Mouse (Mus musculus) cerebellum, postnatal 36 days (tissue): Measurements from ENCODE around the gene Rgs12.

Experiments used
- DNase-seq, 2 experiments: peaks; one replicate each; pipeline ENCODE4 v3.0.0; 2021 to 2022; ENCODE audit warnings: mixed read lengths in 2 of 2

Rgs12 gene

GRCm38 (mm10) chr5:35033068-35033467, 83.8 kb downstream of the Rgs12 start:
- no peak for DNase-seq

DNA sequence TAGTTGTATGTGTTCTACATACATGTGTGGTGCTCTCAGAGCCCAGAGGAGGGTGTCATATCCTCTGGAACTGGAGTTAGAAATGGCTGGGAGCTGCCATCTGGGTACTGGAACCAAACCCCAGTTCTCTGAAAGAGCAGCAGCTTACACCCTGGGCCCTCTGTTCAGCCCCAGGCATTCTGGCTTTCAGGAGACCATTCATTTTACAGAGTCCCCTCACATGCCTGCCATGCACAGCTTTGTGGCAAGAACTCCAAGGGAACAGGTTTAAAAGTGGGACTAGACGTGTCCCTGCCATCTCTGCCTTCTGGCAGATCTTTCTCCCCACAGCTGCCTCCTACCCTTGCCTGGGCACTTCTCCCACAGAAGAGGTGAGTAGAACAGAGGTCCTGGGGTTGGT, 84.4 kb downstream of the Rgs12 start:
- no peak for DNase-seq

DNA sequence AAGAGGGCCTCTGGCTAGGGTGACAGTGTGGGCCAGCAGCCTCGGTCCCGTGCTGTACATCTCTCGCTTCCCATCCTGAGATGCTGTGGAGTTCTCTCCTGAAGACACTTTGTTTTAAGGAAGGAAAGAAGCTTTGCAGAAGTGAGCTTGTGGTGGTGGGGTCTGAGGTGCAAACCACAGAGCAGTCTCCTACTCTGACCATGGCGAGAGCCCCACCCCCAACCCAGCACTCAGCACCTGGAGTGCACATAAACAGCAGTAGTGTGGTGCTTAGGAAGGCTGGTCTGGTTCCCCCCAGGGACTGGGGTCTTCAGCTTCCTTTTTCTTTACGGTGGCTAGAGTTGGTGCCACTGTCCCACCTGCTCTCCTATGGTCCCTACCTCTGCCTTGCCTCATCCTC, 85.9 kb downstream of the Rgs12 start:
- DNase-seq, result no peak

- no peak for DNase-seq
Observed at GRCm38 (mm10) chr5:35035795-35036194, 86.5 kb downstream of the Rgs12 start.

DNA sequence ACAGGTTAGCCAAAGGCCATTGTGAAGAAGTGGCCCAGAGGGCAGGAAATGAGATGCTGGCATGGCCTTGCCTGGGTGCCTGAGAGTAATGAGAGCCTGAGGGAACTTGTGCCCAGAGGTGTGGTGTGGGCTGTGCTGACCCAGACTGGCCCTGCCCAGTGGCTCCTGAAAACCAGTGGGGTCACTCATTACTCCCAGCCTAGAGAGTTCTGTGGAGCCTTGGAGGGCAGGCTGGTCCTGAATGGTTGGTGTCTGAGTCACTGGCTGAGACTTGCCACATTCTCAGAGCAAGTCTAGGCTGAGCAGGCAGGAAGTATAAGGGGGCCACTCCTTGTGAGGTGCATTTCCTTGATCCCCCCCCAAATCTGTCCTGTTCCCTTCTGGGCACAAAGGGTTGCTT, 88.2 kb downstream of the Rgs12 start:
- DNase-seq, result no peak

- DNase-seq, result no peak
Observed at GRCm38 (mm10) chr5:35041268-35041829, 92.1 kb downstream of the Rgs12 start, which contains the start of gene Hgfac. TSS of gene Hgfac (plus strand) at chr5:35041509.

DNA sequence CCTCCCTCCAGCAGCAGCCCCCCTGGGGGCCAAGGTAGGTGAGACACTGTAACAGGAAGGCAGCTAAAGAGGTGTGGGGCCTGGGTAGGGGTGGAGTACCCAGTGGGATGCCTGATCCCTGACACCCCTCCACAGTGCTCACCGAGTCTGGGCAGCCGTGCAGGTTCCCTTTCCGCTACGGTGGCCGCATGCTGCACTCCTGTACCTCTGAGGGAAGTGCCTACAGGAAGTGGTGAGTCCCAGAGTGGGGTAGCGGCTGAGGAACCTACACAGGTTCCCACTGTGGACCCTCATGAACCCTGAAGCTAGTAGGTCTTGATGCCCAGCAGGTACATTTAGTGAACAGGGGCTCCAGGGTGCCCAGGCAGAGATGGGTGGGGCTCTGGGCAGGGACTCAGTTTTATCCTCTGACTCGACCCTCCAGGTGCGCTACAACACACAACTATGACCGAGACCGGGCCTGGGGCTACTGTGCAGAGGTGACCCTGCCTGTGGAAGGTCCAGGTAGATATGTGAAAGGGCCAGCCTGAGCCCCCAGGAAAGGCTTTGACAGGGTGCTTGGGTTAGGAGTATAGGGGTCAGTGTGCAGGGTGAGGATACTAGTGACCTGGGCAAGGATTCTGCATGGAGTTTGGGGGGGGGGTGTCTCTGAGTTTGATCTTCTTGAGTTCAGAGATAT, 93.3 kb downstream of the Rgs12 start:
- no peak for DNase-seq

DNA sequence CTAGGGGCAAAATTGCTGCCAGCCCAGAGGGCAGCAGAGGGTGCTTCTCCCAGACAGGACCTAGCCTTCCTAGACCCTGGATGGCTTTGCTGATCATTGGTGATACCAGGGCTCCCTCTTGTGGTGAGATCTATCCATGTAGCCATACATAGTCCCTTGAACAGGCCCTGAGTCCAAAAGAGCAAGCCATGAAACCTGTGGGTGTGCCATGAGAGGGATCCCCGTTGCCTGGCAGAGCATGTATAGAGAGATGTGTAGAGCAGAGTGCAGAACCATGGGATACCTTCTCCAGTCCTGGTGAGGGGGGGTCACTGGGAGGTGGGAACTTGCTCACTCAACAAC, 93.8 kb downstream of the Rgs12 start:
- DNase-seq, result peak; percentile 65 to 80

DNA sequence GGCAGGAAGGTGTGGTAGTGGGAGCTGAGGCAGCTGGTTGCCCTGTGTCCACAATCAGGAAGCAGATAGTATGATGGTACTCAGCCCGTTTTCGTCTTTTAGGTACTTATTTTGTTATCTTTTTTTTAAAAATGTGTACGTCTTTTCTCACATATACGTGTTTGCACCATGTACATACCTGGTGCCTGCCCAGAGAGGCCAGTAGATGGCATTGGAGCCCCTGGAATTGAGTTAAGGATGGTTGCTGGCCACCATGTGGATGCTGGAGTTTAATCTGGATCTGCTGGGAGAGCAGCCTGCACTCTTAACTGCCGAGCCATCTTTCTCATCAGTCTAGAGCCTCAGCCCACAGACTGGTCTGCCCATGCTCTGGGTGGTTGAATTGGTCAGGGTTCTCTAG, 101.3 kb downstream of the Rgs12 start:
- no peak for DNase-seq

DNA sequence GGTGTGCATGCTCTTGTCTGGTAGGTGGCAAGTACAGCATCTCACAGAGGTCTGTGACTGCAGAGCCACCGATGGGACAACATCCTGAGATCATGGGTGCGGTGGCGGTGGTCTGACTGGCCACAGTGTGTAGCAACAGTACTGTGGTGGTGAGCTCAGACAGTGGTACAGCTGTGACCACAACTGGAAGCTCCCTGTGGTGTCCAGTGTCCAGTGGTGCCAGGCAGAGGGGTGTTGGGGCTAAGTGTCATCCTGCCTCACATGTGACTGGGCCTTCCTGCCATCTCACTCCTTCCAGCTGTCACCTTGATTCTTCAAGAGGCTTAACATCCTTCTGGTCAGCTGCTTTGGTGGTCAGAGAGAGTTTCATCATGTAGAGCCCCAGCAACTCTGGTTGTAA, 105.4 kb downstream of the Rgs12 start:
- no peak for DNase-seq

DNA sequence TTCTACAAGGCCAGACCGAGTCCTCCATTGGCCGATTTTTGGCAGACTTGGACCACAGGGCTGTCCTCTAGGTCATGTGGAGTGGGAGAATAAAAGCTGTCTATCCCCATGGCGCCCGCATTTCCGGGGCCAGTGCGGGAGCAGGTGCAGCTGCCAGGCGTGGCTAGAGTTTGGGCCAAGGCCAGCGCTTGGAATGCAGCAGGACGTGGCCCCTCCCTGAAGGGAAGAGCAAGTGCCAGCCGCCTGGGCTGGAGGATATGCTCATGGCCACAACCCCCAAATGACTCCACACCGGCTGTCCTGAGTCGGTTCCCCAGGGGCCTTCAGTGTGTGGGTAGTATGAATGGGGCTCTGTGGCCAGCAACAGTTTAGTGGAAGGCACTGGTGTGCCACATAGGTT, 105.8 kb downstream of the Rgs12 start:
- peak in 1 of 2 experiments; percentile 33 for DNase-seq

DNA sequence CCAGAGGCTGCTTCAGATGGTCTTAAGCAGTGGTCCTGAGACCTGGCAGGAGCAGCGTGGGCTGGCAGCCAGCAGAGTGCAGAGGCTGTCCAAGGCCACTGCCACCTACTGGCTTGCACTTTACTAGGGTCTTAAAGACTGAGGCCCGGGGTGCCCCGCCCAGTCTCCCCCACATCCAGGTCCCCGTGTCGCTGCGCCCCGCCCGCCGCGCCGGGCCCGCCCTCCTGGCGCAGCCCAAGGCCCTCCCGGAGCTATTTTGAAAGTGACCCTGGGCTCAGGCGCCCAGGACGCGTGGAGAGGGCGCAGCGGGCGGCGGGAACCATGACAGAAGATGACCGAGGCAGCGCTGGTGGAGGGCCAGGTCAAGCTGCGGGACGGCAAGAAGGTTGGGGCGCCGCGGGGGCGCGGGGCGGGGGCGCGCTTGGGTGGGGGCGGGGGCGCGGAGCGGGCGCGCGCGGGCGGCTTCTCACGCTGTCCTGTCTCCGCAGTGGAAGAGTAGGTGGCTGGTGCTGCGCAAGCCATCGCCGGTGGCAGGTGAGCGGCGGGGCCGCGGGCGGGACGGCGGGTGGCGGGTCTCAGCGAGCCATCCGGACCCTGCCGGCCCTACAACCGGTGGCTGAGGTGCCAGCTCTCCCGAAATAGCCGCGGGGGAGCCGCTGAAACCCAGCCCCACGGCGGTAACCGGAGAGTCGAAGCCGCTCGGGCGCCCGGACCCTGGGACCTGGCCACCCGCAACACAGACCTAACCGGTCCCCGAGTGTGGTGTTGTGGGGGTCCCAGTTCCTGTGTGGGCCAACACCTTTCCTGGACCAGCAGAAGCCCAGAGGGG, 107.6 kb downstream of the Rgs12 start, which contains the start of gene Dok7:
Gene Dok7, plus strand, starts transcription at position 163 of the 829 bp plus-strand sequence.
- DNase-seq, result peak; percentile 57 to 59

GRCm38 (mm10) chr5:35057582-35057981, 108.3 kb downstream of the Rgs12 start:
- DNase-seq, result no peak

- DNase-seq, result no peak
Observed at GRCm38 (mm10) chr5:35058216-35058615, 109.0 kb downstream of the Rgs12 start.

DNA sequence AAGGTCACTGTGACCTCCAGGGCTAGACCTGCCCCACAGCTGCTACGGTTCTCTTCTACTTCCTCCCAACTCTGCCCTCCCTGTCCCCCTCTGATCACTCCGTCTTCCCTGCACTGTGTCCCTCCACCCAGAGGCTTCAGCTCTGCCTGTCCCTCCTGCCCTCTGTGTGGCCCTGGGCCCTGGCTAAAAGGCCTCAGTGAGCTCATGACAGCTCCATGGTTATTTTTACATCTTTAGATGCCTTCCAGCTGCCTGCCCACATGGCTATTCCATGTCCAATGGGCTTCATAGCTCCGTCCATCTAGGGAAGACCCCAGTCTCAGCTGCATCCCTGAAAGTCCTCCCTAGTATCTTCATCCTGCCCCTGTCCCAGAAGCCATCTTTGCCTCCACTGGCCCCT, 110.9 kb downstream of the Rgs12 start:
- no peak for DNase-seq

GRCm38 (mm10) chr5:35069841-35070240, 120.6 kb downstream of the Rgs12 start:
- no peak for DNase-seq

- no peak for DNase-seq
Observed at GRCm38 (mm10) chr5:35070314-35070713, 121.1 kb downstream of the Rgs12 start.

GRCm38 (mm10) chr5:35070953-35071352, 121.7 kb downstream of the Rgs12 start:
- DNase-seq, result no peak

- DNase-seq, result no peak
Observed at GRCm38 (mm10) chr5:35071855-35072254, 122.6 kb downstream of the Rgs12 start.

DNA sequence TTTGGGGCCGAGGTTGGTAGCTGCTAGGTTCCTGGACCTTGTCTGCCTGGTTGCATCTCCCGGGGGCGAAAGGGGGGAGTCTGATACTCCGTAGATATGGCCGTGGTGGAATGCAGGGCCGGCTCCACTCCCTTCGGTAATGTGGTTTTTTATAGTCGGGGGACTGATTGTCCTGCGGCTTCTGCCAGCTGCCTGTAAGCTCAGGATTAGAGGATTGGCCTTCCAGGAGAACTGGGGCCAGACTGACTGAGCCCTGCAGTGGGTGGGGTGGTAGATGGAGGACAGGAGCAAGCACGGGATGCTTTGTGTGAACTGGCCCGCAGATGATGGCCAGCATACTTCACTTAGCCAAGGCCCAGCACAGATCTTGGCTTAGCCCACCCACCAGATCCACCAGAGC, 124.0 kb downstream of the Rgs12 start:
- DNase-seq, result no peak

GRCm38 (mm10) chr5:35073992-35074391, 124.7 kb downstream of the Rgs12 start:
- peak; percentile 57 to 65 for DNase-seq

DNA sequence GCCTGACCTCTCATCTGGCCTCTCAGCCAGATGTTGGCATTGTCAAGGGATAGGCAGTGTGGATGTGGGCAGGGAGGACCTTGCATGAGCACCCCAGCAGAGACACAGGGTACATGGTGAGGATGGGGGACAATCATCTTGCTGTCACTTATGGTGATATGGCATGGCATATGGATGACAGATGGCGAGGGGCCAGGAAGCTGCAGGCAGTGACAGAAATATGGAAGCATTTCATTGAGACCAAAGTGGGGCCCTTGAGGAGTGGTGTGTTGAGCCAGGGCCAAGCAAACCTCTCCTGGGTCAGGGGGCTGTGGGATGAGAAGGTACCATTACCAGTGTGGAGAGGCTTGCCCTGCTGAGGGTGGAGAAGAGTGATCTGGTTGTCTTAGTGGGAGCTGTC, 127.1 kb downstream of the Rgs12 start:
- no peak for DNase-seq

- DNase-seq, result peak; percentile 32 to 33
Observed at GRCm38 (mm10) chr5:35079101-35079500, 129.9 kb downstream of the Rgs12 start.

GRCm38 (mm10) chr5:35084913-35085312, 135.7 kb downstream of the Rgs12 start:
- DNase-seq, result no peak
